Mouse (Mus musculus): ENCODE measurements at regions not wholly inside any gene's neighbourhood (a gene's known extent, or its start where the extent isn't known, plus 50 kb on each side); places are given as distances from the start of the nearest gene placed in this dataset.

DNA sequence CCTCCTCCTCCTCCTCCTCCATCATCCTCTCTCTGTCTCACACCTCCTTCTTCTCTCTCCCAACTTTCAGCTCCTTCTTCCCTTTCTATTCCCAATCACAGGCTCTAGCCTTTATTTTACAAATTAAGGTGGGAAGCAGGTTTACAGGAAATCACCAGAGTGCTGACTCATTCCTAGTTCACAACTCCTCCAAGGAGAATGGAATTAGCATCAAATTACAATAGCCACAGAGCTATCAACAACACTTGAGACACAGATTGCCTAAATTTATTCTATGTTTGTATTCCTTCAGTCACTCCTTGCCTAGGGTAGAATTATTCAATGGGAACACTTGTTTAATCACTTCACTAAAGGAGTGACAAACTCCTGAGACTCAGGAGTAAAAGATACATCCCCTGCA, 523.5 kb downstream of the Adam6a start:
- TF ChIP-seq CTCF (IDR thresholded peaks at IDR 0.05; ENCODE audit: extremely low read depth, insufficient read depth, low read length): no peak
- no peak for TF ChIP-seq POLR2A (IDR thresholded peaks at IDR 0.05; ENCODE audit: extremely low read depth, insufficient read depth, low read length)

Data from cortical plate, adult 2 months (tissue).